Mouse (Mus musculus) heart, embryonic 15.5 days (tissue): Measurements from ENCODE around the gene Pif1. TPM values are rescaled to one million over a fixed set of nuclear protein-coding genes. Genes with fewer than 3 reads are reported as not detected.
A peak's percentile ranks its signal among the peaks of the same experiment; 100 is the strongest.

Experiments
- ATAC-seq: fragments of 200-750 bp; cut with Nextera tagmentation; replicated peaks from 2 replicates; pipeline ENCODE4 v1.8.0; 2017; ENCODE audit warnings: low read depth, moderate TSS enrichment; ENCODE audit not compliant: insufficient number of reproducible peaks, insufficient read depth, low FRiP score
- H3K27ac ChIP-seq: fragments of 300-500 bp; sonication (generic); 2 replicates; pipeline ENCODE4 v1.5.1; 2015; ENCODE audit warnings: mild to moderate bottlenecking, inconsistent platforms
- H3K27me3 ChIP-seq: fragments of 300-500 bp; sonication (generic); 2 replicates; pipeline ENCODE4 v1.6.1; 2015; ENCODE audit warnings: inconsistent platforms
- H3K36me3 ChIP-seq: fragments of 300-500 bp; sonication (generic); 2 replicates; pipeline ENCODE4 v1.6.1; 2015; ENCODE audit warnings: mild to moderate bottlenecking, inconsistent platforms
- H3K4me1 ChIP-seq: fragments of 300-500 bp; sonication (generic); replicated peaks from 2 replicates; pipeline ENCODE4 v1.6.1; 2015; ENCODE audit warnings: inconsistent platforms
- H3K4me2 ChIP-seq: fragments of 300-500 bp; sonication (generic); 2 replicates; pipeline ENCODE4 v1.6.1; 2015; ENCODE audit warnings: inconsistent platforms, mild to moderate bottlenecking, moderate library complexity
- H3K4me3 ChIP-seq: fragments of 300-500 bp; sonication (generic); 2 replicates; pipeline ENCODE4 v1.5.1; 2015; ENCODE audit warnings: mild to moderate bottlenecking, inconsistent platforms
- H3K9ac ChIP-seq: fragments of 300-500 bp; sonication (generic); 2 replicates; pipeline ENCODE4 v1.6.1; 2015; ENCODE audit warnings: mild to moderate bottlenecking, inconsistent platforms
- H3K9me3 ChIP-seq: fragments of 300-500 bp; sonication (generic); replicated peaks from 2 replicates; pipeline ENCODE4 v1.6.1; 2016; ENCODE audit warnings: inconsistent platforms
- WGBS: fragments of 180-500 bp; shearing (Covaris S2); methylation state at CpG from one replicate; pipeline ENCODE4 v1.1.7; 2015; ENCODE audit warnings: mixed read lengths; 5-methylcytosine and 5-hydroxymethylcytosine counted together
- polyA plus RNA-seq: library from polyadenylated mRNA; unstranded; fragments of >200 nt; fragmentation: Nextera tagmentation; extraction: Ambion mirVana; gene quantifications from 2 replicates; pipeline ENCODE4 v1.2.1, GENCODE M21; 2015

Gene Pif1
- polyA plus RNA-seq, 1 experiment from 2014 or later = 9.8 TPM

- H3K36me3 ChIP-seq = no peaks in the 10 kb centered on the region
- WGBS = 62% methylated on average over 2 of the region's 2 CpGs
- H3K4me3 ChIP-seq = no peak overlapping the region
- H3K9me3 ChIP-seq = no peaks in the 10 kb centered on the region
- no peaks in the 10 kb centered on the region for H3K27me3 ChIP-seq
- peaks cover 8% of the 10 kb centered on the region; the same call in 1 of the 2 replicates for H3K4me1 ChIP-seq
- no peak overlapping the region for H3K4me2 ChIP-seq
- no peak for ATAC-seq
- H3K27ac ChIP-seq = no peak overlapping the region
- H3K9ac ChIP-seq = no peak overlapping the region
Measured at GRCm38 (mm10) chr9:65624266-65624665, 37.3 kb downstream of the Pif1 start.

- H3K4me1 ChIP-seq = peaks cover 18% of the 10 kb centered on the region; the same call in 1 of the 2 replicates
- H3K27me3 ChIP-seq = no peaks in the 10 kb centered on the region
- H3K4me3 ChIP-seq = peak within 1 kb of the TSS; percentile 83
- H3K4me2 ChIP-seq = peak within 1 kb of the TSS; percentile 83
- H3K9me3 ChIP-seq = no peaks in the 10 kb centered on the region
- H3K27ac ChIP-seq = peak within 1 kb of the TSS; percentile 91
- no peak for ATAC-seq
- H3K9ac ChIP-seq = peak within 1 kb of the TSS; percentile 86
- 1% methylated on average over 39 of the region's 40 CpGs for WGBS
- H3K36me3 ChIP-seq = no peaks in the 10 kb centered on the region
Measured at GRCm38 (mm10) chr9:65629025-65629766, 42.2 kb downstream of the Pif1 start, which contains the start of gene Rbpms2. Gene Rbpms2 (plus strand): TSS chr9:65629648.

DNA sequence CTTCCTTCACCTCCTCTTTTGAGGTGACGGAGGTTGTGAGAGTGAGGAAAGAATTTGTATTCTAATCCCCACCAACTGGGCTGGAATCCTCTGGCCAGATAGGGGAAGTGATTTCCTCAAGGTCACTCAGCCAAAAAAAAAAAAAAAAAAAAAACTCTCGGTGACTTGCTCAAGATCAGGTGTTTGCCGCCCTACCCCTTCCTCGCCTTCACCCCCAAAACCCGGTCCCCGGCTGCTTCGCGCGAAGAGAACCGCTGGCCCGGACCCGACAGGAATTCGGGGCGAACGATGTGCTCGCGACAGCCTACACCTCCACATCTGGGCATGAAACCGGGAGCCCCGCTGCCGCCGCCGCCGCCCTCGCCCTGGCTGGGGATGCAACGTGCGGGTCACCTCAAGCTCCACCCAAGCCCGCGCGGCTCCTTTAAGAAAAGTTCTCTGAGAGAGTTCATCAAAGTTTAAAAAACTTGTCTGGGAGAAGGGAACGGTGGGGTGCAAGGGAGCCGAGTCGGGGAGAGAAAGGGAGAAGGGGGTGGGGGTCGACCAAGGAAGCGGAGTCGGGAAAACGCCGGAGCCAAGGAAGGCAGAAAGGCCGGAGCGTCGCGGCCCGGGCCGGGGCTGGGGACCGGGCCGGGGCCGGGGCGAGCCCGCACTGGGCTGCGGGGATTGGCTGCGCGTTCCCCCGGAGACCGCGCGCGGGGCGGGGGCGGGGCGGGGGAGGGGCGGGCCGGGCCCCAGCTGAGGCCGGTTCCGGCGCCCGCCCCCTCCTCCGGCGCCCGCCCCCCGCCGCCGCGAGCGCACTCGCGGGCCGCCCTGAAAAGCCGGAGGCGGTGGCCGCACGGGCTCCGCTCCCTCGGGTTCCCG is 43.0 kb downstream of the Pif1 start:
- ATAC-seq = peak; percentile 90
- Histone ChIP-seq H3K27me3 (no peaks in the 10 kb centered on the region), H3K4me2 (peak overlapping the region; percentile 83), H3K36me3 (no peaks in the 10 kb centered on the region), H3K9ac (peak overlapping the region; percentile 86), H3K9me3 (no peaks in the 10 kb centered on the region), H3K4me1 (peaks cover 21% of the 10 kb centered on the region; the same call in 1 of the 2 replicates), H3K4me3 (peak overlapping the region; percentile 83), H3K27ac (peak overlapping the region; percentile 91)
- 0% methylated on average over 42 of the region's 83 CpGs for WGBS

- Histone ChIP-seq H3K4me1 (peaks cover 21% of the 10 kb centered on the region; the same call in 1 of the 2 replicates), H3K36me3 (no peaks in the 10 kb centered on the region), H3K27me3 (no peaks in the 10 kb centered on the region), H3K27ac (peak overlapping the region; percentile 91), H3K4me2 (peak overlapping the region; percentile 83), H3K9me3 (no peaks in the 10 kb centered on the region), H3K9ac (peak overlapping the region; percentile 86), H3K4me3 (peak overlapping the region; percentile 83)
- 1% methylated on average over 49 of the region's 78 CpGs for WGBS
- ATAC-seq = peak; percentile 56
Measured at GRCm38 (mm10) chr9:65630631-65631353, 43.8 kb downstream of the Pif1 start.

DNA sequence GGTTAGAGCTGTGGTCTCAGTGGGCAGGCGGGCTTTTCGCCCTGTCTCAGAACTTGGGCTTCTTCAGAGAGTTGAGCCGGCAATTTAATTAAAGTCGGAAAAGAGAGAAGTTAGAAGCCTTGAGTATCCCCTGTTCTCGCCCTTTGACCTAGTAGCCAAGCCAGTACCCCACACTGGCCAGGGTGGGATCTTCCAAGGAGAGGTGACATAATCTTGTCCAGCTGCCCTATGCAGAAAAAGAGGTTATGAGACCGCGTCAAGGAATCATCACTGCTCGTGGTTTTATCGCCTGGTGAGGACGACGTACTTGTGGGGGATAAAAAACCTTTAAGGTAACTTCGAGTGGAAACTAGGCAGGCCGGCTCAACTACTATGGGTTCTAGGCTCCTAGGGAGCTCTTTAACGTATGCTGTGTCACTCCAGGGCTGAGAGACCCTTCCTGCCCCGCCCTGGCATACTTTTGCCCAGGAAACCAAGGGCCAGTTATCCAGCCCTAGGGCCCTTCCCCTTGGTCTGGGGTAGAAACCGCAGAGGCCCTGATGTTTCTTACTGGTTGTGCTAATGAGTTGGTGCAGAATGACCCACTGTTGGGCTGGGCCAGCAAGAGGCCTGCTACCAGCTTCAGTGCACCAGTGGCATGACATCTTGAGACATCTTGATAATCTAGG is 44.5 kb downstream of the Pif1 start:
- 16% methylated on average over 16 of the region's 16 CpGs for WGBS
- Histone ChIP-seq H3K9ac (peak overlapping the region; percentile 86), H3K27me3 (no peaks in the 10 kb centered on the region), H3K36me3 (no peaks in the 10 kb centered on the region; the same call in 1 of the 2 replicates), H3K4me2 (peak overlapping the region; percentile 83), H3K27ac (peak overlapping the region; percentile 91), H3K9me3 (no peaks in the 10 kb centered on the region), H3K4me3 (peak overlapping the region; percentile 83), H3K4me1 (peaks cover 21% of the 10 kb centered on the region; the same call in 1 of the 2 replicates)
- no peak for ATAC-seq

DNA sequence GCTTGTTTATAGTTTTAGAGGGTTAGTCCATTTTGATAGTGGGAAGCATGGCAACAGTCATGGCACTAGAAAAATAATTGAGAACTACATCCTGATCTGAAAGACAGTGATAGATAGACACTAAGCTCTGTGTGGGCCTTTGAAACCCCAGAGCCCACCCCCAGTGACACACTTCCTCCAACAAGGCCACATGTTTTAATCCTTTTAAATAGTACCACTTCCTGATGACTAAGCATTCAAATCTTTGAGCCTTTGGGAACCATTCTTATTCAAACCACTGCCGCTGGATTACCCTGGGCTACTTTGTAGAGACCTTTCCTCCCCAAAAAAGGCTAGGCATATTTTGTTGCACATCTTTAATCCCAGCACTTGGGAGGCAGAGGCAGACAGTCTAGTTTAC is 48.8 kb downstream of the Pif1 start:
- no peaks in the 10 kb centered on the region for H3K27me3 ChIP-seq
- no peak overlapping the region for H3K4me2 ChIP-seq
- no peak overlapping the region for H3K27ac ChIP-seq
- no peaks in the 10 kb centered on the region; the same call in 1 of the 2 replicates for H3K36me3 ChIP-seq
- H3K9ac ChIP-seq = no peak overlapping the region
- no peak overlapping the region for H3K4me3 ChIP-seq
- no peak for ATAC-seq
- peaks cover 39% of the 10 kb centered on the region for H3K4me1 ChIP-seq
- no peaks in the 10 kb centered on the region for H3K9me3 ChIP-seq
- WGBS = 65% methylated on average over 1 of the region's 1 CpGs

DNA sequence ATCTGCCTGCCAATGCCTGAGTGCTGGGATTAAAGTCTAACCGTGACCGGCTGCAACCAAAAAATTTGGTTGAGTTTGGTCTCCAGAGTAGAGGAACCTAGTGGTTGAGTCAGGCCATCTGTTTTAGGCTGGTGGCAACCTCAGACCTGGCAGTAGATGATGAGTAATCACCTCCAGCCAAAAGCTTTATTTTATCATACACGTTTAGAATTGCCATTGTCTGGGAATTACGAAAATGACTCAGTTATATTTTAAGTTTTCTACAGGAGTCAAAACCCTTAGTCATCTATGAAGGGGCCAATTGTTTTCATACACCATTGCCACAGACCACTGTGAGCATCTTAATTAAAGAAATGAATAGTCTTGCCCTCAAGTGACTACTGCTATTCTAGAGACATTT is 50.0 kb downstream of the Pif1 start:
- H3K36me3 ChIP-seq = no peaks in the 10 kb centered on the region; the same call in 1 of the 2 replicates
- H3K4me1 ChIP-seq = peaks cover 45% of the 10 kb centered on the region
- H3K4me3 ChIP-seq = no peak overlapping the region
- WGBS = 83% methylated on average over 4 of the region's 4 CpGs
- H3K27ac ChIP-seq = no peak overlapping the region
- no peaks in the 10 kb centered on the region for H3K9me3 ChIP-seq
- H3K27me3 ChIP-seq = no peaks in the 10 kb centered on the region
- no peak overlapping the region for H3K9ac ChIP-seq
- no peak overlapping the region for H3K4me2 ChIP-seq
- ATAC-seq = no peak

GRCm38 (mm10) chr9:65639065-65639464 is 52.1 kb downstream of the Pif1 start:
- Histone ChIP-seq H3K4me2 (peak overlapping the region; percentile 15; the same call in 1 of the 2 replicates), H3K9ac (peak overlapping the region; percentile 17; the same call in 1 of the 2 replicates), H3K4me3 (no peak overlapping the region), H3K27me3 (no peaks in the 10 kb centered on the region), H3K27ac (peak overlapping the region; percentile 74), H3K4me1 (peaks cover 49% of the 10 kb centered on the region), H3K9me3 (no peaks in the 10 kb centered on the region), H3K36me3 (no peaks in the 10 kb centered on the region; the same call in 1 of the 2 replicates)
- ATAC-seq = peak; percentile 65; the same call in 1 of the 2 replicates
- 29% methylated on average over 5 of the region's 5 CpGs for WGBS

- H3K36me3 ChIP-seq = no peaks in the 10 kb centered on the region; the same call in 1 of the 2 replicates
- no peak overlapping the region for H3K4me3 ChIP-seq
- peaks cover 59% of the 10 kb centered on the region for H3K4me1 ChIP-seq
- WGBS = 5% methylated on average over 5 of the region's 5 CpGs
- H3K4me2 ChIP-seq = peak overlapping the region; percentile 36; the same call in 1 of the 2 replicates
- no peak overlapping the region for H3K9ac ChIP-seq
- no peaks in the 10 kb centered on the region for H3K27me3 ChIP-seq
- ATAC-seq = no peak
- H3K9me3 ChIP-seq = no peaks in the 10 kb centered on the region
- peak overlapping the region; percentile 74 for H3K27ac ChIP-seq
Measured at GRCm38 (mm10) chr9:65640838-65641410, 54.0 kb downstream of the Pif1 start.

GRCm38 (mm10) chr9:65641446-65642052 is 54.6 kb downstream of the Pif1 start:
- no peaks in the 10 kb centered on the region for H3K9me3 ChIP-seq
- no peak for ATAC-seq
- H3K36me3 ChIP-seq = no peaks in the 10 kb centered on the region
- H3K4me2 ChIP-seq = peak overlapping the region; percentile 36
- peaks cover 65% of the 10 kb centered on the region for H3K4me1 ChIP-seq
- H3K4me3 ChIP-seq = no peak overlapping the region
- H3K9ac ChIP-seq = no peak overlapping the region
- 15% methylated on average over 12 of the region's 12 CpGs for WGBS
- H3K27me3 ChIP-seq = no peaks in the 10 kb centered on the region
- peak overlapping the region; percentile 74 for H3K27ac ChIP-seq
